Mouse (Mus musculus) erythroid progenitor cell, adult 5-6 weeks (primary cell): Measurements from ENCODE around the gene Egln2. TPM values are rescaled to one million over a fixed set of nuclear protein-coding genes. Genes with fewer than 3 reads are reported as not detected.

ENCODE experiments used
- ATAC-seq: replicated peaks from 2 replicates; pipeline ENCODE4 v1.8.0; 2016; ENCODE audit warnings: moderate number of reproducible peaks, mild to moderate bottlenecking, moderate TSS enrichment, inconsistent platforms; ENCODE audit not compliant: poor library complexity, low FRiP score, severe bottlenecking
- total RNA-seq, 2 experiments: library from RNA; stranded (forward) in 1 of 2; stranded (reverse) in 1 of 2; fragments of 150-400 nt in 1 of 2; fragments of 186-747, 209-891 nt in 1 of 2; gene quantifications; 2 replicates each; pipeline versions ENCODE4 v1.2.3 to v1.2.4; 2015 to 2017; ENCODE audit warnings: low replicate concordance in 2 of 2

The Egln2 gene
- total RNA-seq, 2 experiments from 2014 or later, result 4.9 to 13.4 TPM

DNA sequence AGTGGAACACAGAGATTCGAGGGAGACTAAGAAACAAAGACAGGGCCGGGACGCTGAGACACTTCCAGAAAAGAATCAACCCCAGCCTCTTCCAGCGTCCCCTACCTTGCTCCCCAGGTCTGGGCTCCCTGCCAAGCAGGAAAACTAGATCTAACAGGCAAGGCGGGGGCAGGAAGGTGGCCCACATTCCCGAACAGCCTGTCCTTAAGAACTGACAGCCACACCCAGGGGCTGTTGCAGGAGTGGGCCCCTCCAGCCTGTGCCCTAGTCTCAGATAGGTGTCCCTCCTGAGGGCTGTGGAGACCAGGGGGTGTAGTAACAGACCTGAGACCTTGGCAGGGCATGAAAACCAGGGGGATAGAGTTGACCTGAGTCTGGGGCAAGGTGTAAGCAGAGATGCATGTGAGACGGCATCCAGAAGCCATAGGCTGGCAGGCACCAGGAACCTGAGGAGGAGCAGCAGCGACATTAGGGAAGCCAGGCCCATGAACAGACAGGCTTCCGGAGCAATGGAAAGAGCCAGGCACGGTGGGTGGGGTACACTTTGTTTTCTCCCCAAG, 13.3 kb downstream of the Egln2 start, which contains the start of gene Cyp2t4:
Cyp2t4 (plus strand) TSS at position 510 of the 560 bp plus-strand sequence.
- ATAC-seq, result peak; percentile 43; the same call in 1 of the 2 replicates

DNA sequence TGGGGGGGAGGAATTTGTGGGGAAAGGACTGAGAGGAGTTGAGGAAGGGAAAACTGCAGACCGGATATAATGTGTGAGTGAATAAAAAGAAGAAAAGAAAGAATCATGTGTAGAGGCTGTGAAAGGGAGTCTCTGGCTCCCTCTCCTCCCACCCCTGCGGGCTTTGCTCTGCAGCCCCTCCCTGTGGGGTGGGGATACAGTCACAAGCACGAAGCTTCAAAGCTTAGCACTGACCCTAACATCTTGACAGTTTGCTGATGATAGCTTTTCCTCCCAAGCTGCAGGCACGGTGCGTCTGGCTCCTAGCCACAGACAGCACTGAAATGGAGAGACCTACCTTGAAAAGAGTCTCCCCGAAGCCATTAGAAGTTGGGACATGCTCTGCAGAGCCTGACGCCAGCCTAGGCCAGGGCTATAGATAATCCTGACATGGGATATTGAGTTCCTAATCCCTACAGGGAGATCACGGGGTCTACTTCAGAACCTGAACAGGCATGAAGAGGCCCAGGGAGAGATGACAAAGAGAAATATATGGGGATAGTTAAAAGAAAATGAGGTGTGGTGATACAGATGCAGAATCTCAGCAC, 30.1 kb downstream of the Egln2 start:
- ATAC-seq, result no peak

DNA sequence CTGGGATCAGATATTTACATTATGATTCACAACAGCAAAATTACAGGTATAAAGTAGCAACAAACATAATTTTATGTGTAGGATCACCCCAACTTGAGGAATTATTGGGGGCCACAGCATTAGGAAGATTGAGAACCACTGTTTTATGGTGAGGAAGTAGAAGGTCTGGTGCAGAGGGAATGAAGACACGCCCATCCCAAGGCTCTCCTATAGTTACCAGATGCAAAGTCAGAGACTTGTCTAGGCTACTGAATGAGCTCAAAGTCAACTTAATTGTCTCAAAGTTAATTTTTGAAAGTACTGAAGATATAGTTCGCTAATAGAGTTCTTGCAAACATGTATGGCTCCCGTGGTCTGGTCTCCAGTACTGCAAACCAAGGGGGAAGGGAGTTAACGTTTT, 32.8 kb downstream of the Egln2 start:
- ATAC-seq, result no peak

GRCm38 (mm10) chr7:27133156-27133555, 33.4 kb downstream of the Egln2 start:
- ATAC-seq, result no peak

DNA sequence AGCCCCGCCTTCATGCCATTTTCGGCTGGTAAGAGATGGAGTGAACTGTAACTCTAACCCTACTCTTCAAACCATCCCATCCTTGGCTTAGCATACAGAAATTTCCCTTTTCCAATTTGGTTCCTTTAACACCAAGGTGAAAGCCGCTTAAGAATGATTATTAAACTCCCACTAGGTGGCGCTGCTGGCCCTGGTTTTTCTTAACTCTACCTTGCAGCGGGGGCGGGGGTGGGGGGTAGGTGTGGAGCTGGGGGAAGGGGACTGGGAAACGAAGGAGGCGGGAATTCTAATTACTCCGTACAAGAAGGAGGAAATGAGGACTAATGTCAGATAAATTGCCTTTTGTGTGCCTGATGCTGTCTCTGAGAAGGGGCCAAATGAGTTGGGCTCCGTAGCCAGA, 34.0 kb downstream of the Egln2 start:
- no peak for ATAC-seq

DNA sequence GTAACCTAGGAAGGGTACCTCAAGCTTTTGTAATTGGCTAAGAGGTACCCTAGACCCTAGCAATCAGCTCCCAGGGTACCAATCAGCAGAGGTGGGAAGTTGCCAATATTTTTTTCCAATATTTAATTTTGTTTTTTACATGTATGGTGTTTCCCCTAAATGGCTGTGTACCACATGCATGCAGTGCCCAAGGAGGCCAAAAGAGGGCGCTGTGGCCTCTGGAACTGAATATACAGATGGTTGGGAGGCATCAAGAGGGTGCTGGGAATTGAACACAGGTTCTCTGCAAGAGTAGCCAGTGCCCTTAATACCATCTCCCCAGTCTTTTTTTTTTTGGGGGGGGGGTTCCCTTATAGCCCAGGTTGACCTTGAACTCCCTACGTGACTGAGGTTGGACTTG, 35.2 kb downstream of the Egln2 start:
- no peak for ATAC-seq

DNA sequence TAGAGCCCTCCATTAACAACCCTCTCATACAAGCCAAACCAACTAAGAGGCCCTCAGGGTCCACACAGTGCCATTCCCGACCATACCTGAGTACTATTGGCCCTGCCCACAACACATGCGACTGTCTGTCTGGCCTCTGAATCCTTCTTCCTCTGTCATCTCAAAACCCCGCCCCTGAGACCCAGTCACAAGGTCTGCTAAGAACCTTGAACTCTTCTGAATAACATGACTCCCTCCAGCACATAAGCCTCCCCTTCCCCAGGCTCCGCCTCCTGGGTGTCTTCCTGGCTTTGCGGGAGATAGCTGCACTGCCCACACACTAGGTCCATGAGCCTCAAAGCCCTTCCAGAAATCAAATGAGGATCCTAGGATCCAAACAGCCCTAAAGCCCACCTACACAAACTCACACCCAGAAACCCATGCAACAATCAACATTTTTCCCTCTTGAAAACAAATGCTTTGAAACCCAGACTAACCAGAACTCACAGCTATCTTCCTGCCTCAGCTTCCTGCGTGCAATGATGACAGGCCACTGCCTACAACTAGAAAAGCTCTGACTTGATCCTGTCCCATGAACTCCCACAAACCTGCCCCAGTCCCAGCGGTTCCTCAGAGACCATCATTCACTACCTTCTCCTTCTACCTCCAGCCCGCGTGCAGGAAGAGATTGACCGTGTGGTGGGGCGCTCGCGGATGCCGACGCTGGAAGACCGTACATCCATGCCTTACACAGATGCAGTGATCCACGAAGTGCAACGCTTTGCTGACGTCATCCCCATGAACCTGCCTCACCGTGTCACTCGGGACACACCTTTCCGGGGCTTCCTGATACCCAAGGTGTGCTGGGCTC, 35.9 kb downstream of the Egln2 start:
- no peak for ATAC-seq

- ATAC-seq, result no peak
Observed at GRCm38 (mm10) chr7:27129811-27130210, 36.8 kb downstream of the Egln2 start.

- ATAC-seq, result no peak
Observed at GRCm38 (mm10) chr7:27128946-27129345, 37.7 kb downstream of the Egln2 start.

- no peak for ATAC-seq
Observed at GRCm38 (mm10) chr7:27128162-27128561, 38.4 kb downstream of the Egln2 start.

DNA sequence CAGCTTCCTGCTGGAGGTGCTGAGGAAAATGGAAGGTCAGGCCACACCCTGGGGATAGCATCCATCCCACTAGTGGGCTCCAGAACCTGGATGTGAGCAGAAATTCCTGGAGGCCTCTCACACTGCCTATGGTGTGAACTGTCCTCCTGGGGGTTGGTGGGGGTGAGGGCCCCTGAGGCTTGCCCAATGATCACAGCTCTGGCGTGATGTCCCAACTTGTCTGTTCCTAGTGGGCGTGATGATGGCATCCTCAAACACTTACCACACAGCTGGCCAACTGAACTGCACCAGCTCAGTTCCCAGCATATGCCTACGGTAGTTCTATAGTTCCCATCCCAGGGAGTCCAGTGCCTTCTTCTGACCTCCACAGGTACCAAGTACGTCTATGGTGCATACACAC, 41.6 kb downstream of the Egln2 start:
- ATAC-seq, result no peak

- ATAC-seq, result no peak
Observed at GRCm38 (mm10) chr7:27124305-27124832, 42.2 kb downstream of the Egln2 start.

DNA sequence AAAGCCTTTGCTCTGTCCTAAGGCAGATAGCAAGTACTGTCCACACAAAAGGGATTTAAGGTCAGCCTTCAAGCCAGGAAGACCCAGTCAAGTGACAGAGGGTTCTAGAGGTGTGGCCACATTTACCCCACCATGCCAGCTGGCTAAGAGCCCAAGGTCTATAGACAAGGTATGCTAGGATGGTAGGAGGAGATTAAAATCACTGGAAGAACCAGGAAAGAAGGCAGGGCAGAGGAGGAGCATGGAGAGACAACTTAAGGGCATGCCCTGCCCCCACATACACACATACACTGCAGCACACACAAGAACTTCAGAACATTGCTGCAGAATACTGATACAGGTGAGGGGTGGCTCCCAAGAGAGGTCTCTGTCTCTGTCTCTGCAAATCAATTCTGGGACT, 46.9 kb downstream of the Egln2 start, which contains the start of gene Cyp2f2:
Cyp2f2 (plus strand) TSS at position 234 of the 400 bp plus-strand sequence.
- ATAC-seq, result no peak

DNA sequence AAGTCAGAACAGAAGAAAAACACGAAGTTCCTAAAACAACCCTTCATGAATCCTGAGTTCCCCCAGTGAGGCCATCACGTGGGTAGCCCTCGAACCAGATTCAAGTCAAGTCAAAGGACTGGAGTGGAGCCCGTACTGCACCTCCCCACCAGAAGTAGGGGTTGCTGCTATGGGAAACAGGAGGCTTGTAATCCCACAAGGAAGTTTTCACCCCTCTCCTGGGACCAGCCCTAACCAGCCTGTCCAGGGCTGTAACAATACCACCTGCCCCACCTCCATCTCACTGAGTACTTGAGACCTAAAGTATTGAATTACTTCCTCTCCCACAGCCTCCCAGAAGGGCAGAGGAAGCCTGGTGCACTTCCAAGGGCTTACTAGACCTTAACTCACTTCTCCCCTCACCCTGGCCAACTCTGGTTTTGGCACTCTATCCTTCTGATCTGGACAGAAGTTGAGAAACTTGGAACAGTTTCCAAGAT, 48.5 kb downstream of the Egln2 start:
- ATAC-seq, result no peak

DNA sequence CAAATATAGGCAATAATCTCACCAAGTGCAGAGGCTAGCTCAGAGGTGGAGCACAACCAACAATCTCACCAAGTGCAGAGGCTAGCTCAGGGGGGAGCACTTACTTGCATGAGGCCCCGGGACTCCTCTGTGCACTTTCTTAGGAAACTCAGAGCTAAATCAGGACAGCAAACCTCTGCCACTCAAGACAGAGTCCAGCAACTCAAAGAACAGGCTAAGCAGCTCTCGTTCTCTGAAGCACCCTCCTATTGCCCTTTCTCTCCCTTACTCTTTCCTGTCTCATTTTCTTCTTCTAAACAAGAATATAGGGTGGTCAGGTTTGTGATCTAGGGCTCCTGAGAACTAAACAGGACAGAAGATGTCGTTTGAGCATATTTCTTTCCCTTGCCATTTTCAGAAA, 54.6 kb downstream of the Egln2 start:
- ATAC-seq, result no peak

- no peak for ATAC-seq
Observed at GRCm38 (mm10) chr7:27111038-27111437, 55.6 kb downstream of the Egln2 start.

- no peak for ATAC-seq
Observed at GRCm38 (mm10) chr7:27110327-27110726, 56.3 kb downstream of the Egln2 start.
